Mouse (Mus musculus): ENCODE data around the gene Pak7.

Gene Pak7

GRCm38 (mm10) chr2:136050793-136051615 lies 336.8 kb downstream of the Pak7 start:
- no peak for DNase-seq (ENCODE audit: low spot score in 2 of 2)

GRCm38 (mm10) chr2:136048464-136048863 lies 339.3 kb downstream of the Pak7 start:
- DNase-seq (ENCODE audit: low spot score in 2 of 2) = no peak

Measured in spleen, postnatal 14 days (tissue).